Mouse (Mus musculus) intestine, embryonic 15.5 days (tissue): ENCODE measurements around the gene Cbfb. TPM values are rescaled to one million over a fixed set of nuclear protein-coding genes. Genes with fewer than 3 reads are reported as not detected.

ENCODE experiments used
- polyA plus RNA-seq: library from polyadenylated mRNA; unstranded; fragments of >200 nt; fragmentation: Nextera tagmentation; extraction: Ambion mirVana; gene quantifications from 2 replicates; pipeline ENCODE4 v1.2.1, GENCODE M21; 2015

The Cbfb gene
- polyA plus RNA-seq, 1 experiment from 2014 or later = 47.1 TPM

Other genes with a start within 250 kb of the Cbfb start
- 25.4 and 34.4 TPM in 2 replicates for gene Ces2e, start 244.4 kb upstream of the Cbfb start, polyA plus RNA-seq
- gene Ces2f, start 223.3 kb upstream of the Cbfb start, polyA plus RNA-seq = not detected in 2 replicates
- 0.54 and 0.82 TPM in 2 replicates for gene Ces2g, start 209.0 kb upstream of the Cbfb start, polyA plus RNA-seq
- not detected in 2 replicates for gene Ces2h, start 169.8 kb upstream of the Cbfb start, polyA plus RNA-seq
- not detected in 2 replicates for gene Ces3a, start 122.1 kb upstream of the Cbfb start, polyA plus RNA-seq
- not detected in 2 replicates for gene Ces3b, start 86.9 kb upstream of the Cbfb start, polyA plus RNA-seq
- gene Ces4a, start 38.9 kb upstream of the Cbfb start, polyA plus RNA-seq = not detected in 2 replicates
- gene D230025D16Rik, start 54.5 kb downstream of the Cbfb start, polyA plus RNA-seq = 20.6 and 21.8 TPM in 2 replicates
- 18.8 and 19.5 TPM in 2 replicates for gene B3gnt9, start 84.5 kb downstream of the Cbfb start, polyA plus RNA-seq
- gene Tradd, start 93.9 kb downstream of the Cbfb start, polyA plus RNA-seq = 36.7 and 39.2 TPM in 2 replicates
- 4.4 and 5.0 TPM in 2 replicates for gene Fbxl8, start 94.0 kb downstream of the Cbfb start, polyA plus RNA-seq
- 0.10 and 0.11 TPM in 2 replicates for gene Hsf4, start 99.1 kb downstream of the Cbfb start, polyA plus RNA-seq
- 1.0 and 1.2 TPM in 2 replicates for gene Nol3, start 105.5 kb downstream of the Cbfb start, polyA plus RNA-seq
- gene 4931428F04Rik, start 119.2 kb downstream of the Cbfb start, polyA plus RNA-seq = 8.3 and 8.6 TPM in 2 replicates
- 8.0 and 8.7 TPM in 2 replicates for gene Exoc3l, start 125.4 kb downstream of the Cbfb start, polyA plus RNA-seq
- gene E2f4, start 127.0 kb downstream of the Cbfb start, polyA plus RNA-seq = 84.9 and 90.4 TPM in 2 replicates
- gene Elmo3, start 134.9 kb downstream of the Cbfb start, polyA plus RNA-seq = 18.3 and 21.2 TPM in 2 replicates
- 1.3 and 2.3 TPM in 2 replicates for gene Lrrc29, start 155.6 kb downstream of the Cbfb start, polyA plus RNA-seq
- 128 and 151 TPM in 2 replicates for gene Tmem208, start 155.7 kb downstream of the Cbfb start, polyA plus RNA-seq
- gene Fhod1, start 177.3 kb downstream of the Cbfb start, polyA plus RNA-seq = 1.3 and 1.9 TPM in 2 replicates
- 1.4 and 1.7 TPM in 2 replicates for gene Slc9a5, start 178.2 kb downstream of the Cbfb start, polyA plus RNA-seq
- 0.10 and 0.27 TPM in 2 replicates for gene Plekhg4, start 202.6 kb downstream of the Cbfb start, polyA plus RNA-seq
- gene Kctd19, start 242.8 kb downstream of the Cbfb start, polyA plus RNA-seq = 0.05 TPM in 1 of 2 replicates, not detected in the other
- 0.24 and 0.26 TPM in 2 replicates for gene Lrrc36, start 242.9 kb downstream of the Cbfb start, polyA plus RNA-seq